Mouse (Mus musculus): ENCODE measurements around the gene Zfp68. TPM values are rescaled to one million over a fixed set of nuclear protein-coding genes. Genes with fewer than 3 reads are reported as not detected.
"Not testable (repeated sequence)": the region's sequence is repeated elsewhere in the genome, so short reads cannot be mapped to it uniquely, and the experiment has no call there.

The Zfp68 gene
- polyA plus RNA-seq, 1 experiment from 2014 or later = 60.8 TPM

- Histone ChIP-seq H3K9me3 (0 out of 2 replicates have a peak, but pooled peaks cover 5% of the 10 kb centered on the region), H3K36me3 (peaks cover 23% of the 10 kb centered on the region), H3K9ac (no peak overlapping the region), H3K27me3 (replicated peaks) (no peaks in the 10 kb centered on the region), H3K4me2 (no peak overlapping the region), H3K4me3 (replicated peaks) (no peak overlapping the region), H3K4me1 (peaks cover 10% of the 10 kb centered on the region), H3K27ac (peak overlapping the region; percentile 41; the same call in 1 of the 2 replicates)
- WGBS = 69% methylated on average over 5 of the region's 5 CpGs
- no peak for ATAC-seq (ENCODE audit: insufficient read depth, low FRiP score, low read depth)
Observed at GRCm38 (mm10) chr5:138620836-138621235, 1.3 kb upstream of the Zfp68 start.

- peaks cover 48% of the 10 kb centered on the region for H3K36me3 ChIP-seq
- H3K4me2 ChIP-seq = peak overlapping the region; percentile 43
- H3K27me3 ChIP-seq (replicated peaks) = no peaks in the 10 kb centered on the region
- H3K27ac ChIP-seq = no peak overlapping the region
- no peaks in the 10 kb centered on the region; the same call in 1 of the 2 replicates for H3K4me1 ChIP-seq
- no peak overlapping the region for H3K9ac ChIP-seq
- ATAC-seq (ENCODE audit: insufficient read depth, low FRiP score, low read depth) = no peak
- H3K4me3 ChIP-seq (replicated peaks) = peak overlapping the region; percentile 16; the same call in 1 of the 2 replicates
- H3K9me3 ChIP-seq = peaks cover 8% of the 10 kb centered on the region; the same call in 1 of the 2 replicates
- WGBS = 100% methylated on average over 1 of the region's 1 CpGs
Observed at GRCm38 (mm10) chr5:138618353-138618752, 1.2 kb downstream of the Zfp68 start.

DNA sequence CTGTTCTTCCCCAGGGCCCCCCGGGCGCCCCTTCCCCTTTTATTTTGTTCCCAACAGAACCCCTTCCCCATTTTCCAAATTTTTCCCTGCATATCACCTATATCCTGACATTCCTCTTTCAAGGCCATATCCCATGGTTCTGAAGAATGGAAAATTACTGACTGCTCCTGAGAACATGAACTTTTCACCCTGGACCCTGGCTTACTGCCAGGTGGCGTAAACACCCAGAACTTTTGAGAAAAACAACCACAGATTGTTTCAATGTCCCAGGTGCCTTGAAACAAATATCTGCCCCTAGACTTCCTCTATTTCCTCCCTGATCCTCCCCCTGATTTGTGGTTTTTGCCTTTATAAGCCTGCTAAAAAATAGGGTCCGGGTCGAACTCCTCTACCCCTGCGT lies 32.2 kb downstream of the Zfp68 start:
- Histone ChIP-seq H3K4me2 (no peak overlapping the region), H3K27me3 (replicated peaks) (no peaks in the 10 kb centered on the region), H3K36me3 (no peaks in the 10 kb centered on the region), H3K27ac (no peak overlapping the region), H3K9me3 (no peaks in the 10 kb centered on the region; the same call in 1 of the 2 replicates), H3K4me1 (no peaks in the 10 kb centered on the region), H3K4me3 (replicated peaks) (no peak overlapping the region), H3K9ac (no peak overlapping the region)
- WGBS = 86% methylated on average over 6 of the region's 6 CpGs
- no peak for ATAC-seq (ENCODE audit: insufficient read depth, low FRiP score, low read depth)

DNA sequence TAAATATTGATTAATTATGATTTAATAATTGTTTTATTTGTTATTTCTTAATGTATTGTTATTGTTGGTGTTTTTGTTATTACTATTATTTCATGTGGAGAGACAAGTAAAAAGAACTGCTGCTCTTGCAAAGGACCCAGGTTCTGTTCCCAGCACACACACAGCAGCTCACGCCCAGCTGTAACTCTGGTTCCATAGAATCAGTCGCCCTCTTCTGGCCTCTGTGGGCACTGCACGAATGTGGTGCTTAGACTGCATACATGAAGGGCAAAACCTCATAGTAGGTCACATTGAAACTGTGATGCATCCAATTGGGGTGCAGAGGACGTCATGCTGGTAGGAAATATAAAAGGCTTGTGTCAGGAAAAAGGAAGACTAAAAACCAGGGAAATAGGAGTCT lies 47.9 kb downstream of the Zfp68 start:
- Histone ChIP-seq H3K4me2 (no peak overlapping the region), H3K9me3 (no peaks in the 10 kb centered on the region), H3K36me3 (no peaks in the 10 kb centered on the region), H3K27ac (no peak overlapping the region), H3K4me1 (no peaks in the 10 kb centered on the region), H3K27me3 (replicated peaks) (no peaks in the 10 kb centered on the region), H3K4me3 (replicated peaks) (no peak overlapping the region), H3K9ac (no peak overlapping the region)
- 49% methylated on average over 4 of the region's 4 CpGs for WGBS
- no peak for ATAC-seq (ENCODE audit: insufficient read depth, low FRiP score, low read depth)

DNA sequence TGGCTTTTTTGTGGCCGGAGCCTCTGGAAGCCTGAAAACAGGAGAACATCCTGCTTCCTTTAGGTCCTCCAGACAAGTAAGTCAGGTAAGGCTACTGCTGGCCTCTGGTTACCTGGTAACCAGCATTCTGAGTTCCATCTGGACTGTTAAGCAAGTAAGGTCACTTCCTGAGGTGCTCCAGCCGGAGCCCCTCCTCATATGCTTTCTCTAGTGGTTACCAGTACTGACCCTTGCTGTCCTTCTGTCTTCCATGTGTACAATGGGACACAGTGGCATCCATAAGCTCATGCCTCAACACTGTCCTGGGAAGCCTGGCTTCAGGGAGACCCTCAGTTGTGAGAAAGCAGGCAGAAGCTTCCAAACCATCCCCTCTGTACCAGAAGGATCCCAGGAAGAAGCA lies 54.9 kb downstream of the Zfp68 start, which contains the start of gene 1700123K08Rik:
Gene 1700123K08Rik, minus strand, starts transcription at position 101 of the 400 bp plus-strand sequence.
- ATAC-seq (ENCODE audit: insufficient read depth, low FRiP score, low read depth); H3K9me3 ChIP-seq; H3K9ac ChIP-seq; H3K4me2 ChIP-seq; H3K27ac ChIP-seq; H3K4me1 ChIP-seq; H3K36me3 ChIP-seq; H3K4me3 ChIP-seq (replicated peaks); H3K27me3 ChIP-seq (replicated peaks): not testable (repeated sequence)
- WGBS = 82% methylated on average over 2 of the region's 2 CpGs

Small RNAs within 50 kb of the gene (microRNA-seq; reads per million reads assigned to microRNA genes)
- gene Gm24082 = not detected

Other genes with a start within 250 kb of the Zfp68 start
- gene Zfp157, start 178.3 kb downstream of the Zfp68 start, polyA plus RNA-seq (2015; fragmentation: Nextera tagmentation; extraction: Ambion mirVana) = 30.4 and 31.3 TPM in 2 replicates
- not detected in 2 replicates for gene 1700123K08Rik, start 55.0 kb downstream of the Zfp68 start, polyA plus RNA-seq (2015; fragmentation: Nextera tagmentation; extraction: Ambion mirVana)
- gene A430033K04Rik, start 3.1 kb upstream of the Zfp68 start, polyA plus RNA-seq (2015; fragmentation: Nextera tagmentation; extraction: Ambion mirVana) = 12.1 and 12.5 TPM in 2 replicates
- 11.8 and 11.9 TPM in 2 replicates for gene Fam20c, start 134.8 kb upstream of the Zfp68 start, polyA plus RNA-seq (2015; fragmentation: Nextera tagmentation; extraction: Ambion mirVana)
- not detected in 2 replicates for gene Gm5294, start 200.3 kb upstream of the Zfp68 start, polyA plus RNA-seq (2015; fragmentation: Nextera tagmentation; extraction: Ambion mirVana)